Mouse (Mus musculus) leukemia stem cell, adult 10-12 weeks (primary cell): ENCODE measurements around the gene Dock7. TPM values are rescaled to one million over a fixed set of nuclear protein-coding genes. Genes with fewer than 3 reads are reported as not detected.

ENCODE experiments used
- polyA plus RNA-seq: library from polyadenylated mRNA; stranded (reverse); fragments of >175 nt; gene quantifications from 2 replicates; pipeline ENCODE4 v1.2.3, GENCODE M21; 2012; ENCODE audit warnings: low replicate concordance

The Dock7 gene
- polyA plus RNA-seq, result 1.0 and 1.1 TPM in 2 replicates

DNA sequence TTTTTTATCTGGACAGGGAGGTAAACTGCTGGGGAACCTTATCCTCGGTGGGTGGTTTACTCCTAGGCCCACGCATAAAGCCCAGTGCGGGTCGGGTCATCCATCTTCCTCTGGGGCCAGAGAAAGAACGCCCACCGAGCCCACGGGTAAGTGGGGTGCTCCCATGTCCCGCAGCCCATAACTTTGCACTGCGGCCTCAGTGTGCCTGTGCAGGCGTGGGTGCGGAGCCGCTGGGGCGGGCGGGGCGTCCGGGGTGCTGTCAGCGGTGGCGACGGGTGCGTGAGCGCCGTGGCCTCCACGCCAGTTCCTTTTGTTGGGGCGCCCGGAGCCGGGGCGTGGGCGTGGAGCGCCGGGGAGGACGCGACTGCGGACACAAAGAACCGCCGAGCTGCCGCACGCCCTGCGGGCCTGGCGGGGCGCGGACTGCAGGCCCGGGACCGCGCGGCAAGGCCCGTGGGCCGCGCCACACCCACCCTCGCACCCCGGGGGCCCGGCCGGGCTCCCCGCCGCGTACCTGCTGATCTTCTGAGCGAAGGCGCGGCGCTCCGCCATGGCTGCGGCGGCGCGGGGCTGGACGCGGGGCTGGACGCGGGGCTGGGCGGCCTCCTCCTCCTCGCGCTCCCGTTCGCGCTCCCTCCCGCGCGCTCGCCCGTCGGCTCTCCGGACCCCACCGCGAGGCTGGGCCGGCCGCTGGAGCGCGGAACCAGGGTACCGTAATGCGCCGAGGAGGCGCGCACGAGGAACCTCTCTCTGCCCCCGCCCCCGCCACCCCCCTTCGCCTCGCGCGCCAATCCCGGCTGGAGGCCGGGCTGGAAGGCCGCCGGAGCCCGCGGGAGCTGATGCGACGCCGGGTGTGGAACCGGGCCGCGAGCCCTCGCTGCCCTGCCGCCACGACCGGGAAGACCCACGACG lies at the start of gene Dock7:
Dock7 (minus strand) TSS at position 705 of the 912 bp plus-strand sequence.

GRCm38 (mm10) chr4:99030686-99031085 lies 90.0 kb downstream of the Dock7 start, which contains the start of gene Angptl3:
Gene Angptl3, plus strand, starts transcription at chr4:99030954.

GRCm38 (mm10) chr4:98923568-98924070 lies 197.1 kb downstream of the Dock7 start, which contains the start of gene Usp1:
Gene Usp1, plus strand, starts transcription at chr4:98923810.

Other genes starting within 250 kb of the Dock7 start
- gene Usp1, start 197.1 kb downstream of the Dock7 start, polyA plus RNA-seq, result 738 and 792 TPM in 2 replicates
- not detected in 2 replicates for gene Angptl3, start 90.0 kb downstream of the Dock7 start, polyA plus RNA-seq
- gene Atg4c, start 73.0 kb upstream of the Dock7 start, polyA plus RNA-seq, result 0.46 and 0.59 TPM in 2 replicates
- 0.34 and 0.98 TPM in 2 replicates for gene Gm12689, start 175.0 kb upstream of the Dock7 start, polyA plus RNA-seq